Mouse (Mus musculus) adrenal gland, postnatal 4 days (tissue): ENCODE results near the gene Gm17304. TPM values are rescaled to one million over a fixed set of nuclear protein-coding genes. Genes with fewer than 3 reads are reported as not detected.

ENCODE experiments used
- DNase-seq, 2 experiments: peaks; one replicate each; pipeline ENCODE4 v3.0.0; 2021 to 2022; ENCODE audit warnings: low spot score in 2 of 2, mixed read lengths in 2 of 2
- total RNA-seq, 2 experiments: library from RNA; stranded (reverse); gene quantifications; 2 replicates each; pipeline ENCODE4 v1.2.3; 2021

Gene Gm17304
- total RNA-seq, 2 experiments from 2014 or later = not detected

DNA sequence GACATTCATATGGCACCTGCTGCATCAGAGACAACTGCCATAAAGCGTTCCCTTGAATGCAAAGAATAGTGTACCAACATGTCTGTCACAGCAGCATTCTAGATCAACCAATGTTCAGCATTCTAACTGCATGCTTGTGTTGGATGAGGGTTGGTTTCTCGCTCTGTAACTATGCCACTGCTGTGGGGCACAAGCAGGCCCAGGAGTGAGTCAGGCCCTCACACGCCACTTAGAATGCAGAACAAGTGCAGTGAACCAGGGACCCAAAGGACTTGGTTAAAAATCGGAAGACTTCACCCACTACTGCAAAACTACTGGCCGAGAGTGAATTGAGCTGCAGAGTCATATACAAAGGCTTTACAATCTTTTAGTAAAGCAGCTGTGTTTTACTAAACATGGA is 13.3 kb downstream of the Gm17304 start:
- no peak for DNase-seq

DNA sequence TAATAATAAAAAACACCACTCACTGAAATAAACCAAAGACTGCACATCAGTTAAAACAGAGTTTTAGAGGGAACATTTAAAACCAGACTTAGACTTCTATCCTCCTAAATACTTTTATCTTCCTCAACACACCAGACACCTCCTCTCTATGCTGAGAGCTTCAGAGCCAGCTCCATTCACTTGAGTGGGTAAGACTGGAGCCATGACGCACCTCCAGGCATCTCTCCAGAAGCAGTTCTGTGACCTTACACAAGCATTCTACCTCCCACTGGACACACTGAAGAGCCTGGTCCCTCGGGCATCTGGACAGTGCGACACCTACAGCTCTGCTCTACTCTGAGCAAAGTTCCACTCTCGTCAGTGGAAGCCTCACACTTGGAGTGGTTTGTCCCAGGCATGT is 14.4 kb downstream of the Gm17304 start:
- DNase-seq = no peak

DNA sequence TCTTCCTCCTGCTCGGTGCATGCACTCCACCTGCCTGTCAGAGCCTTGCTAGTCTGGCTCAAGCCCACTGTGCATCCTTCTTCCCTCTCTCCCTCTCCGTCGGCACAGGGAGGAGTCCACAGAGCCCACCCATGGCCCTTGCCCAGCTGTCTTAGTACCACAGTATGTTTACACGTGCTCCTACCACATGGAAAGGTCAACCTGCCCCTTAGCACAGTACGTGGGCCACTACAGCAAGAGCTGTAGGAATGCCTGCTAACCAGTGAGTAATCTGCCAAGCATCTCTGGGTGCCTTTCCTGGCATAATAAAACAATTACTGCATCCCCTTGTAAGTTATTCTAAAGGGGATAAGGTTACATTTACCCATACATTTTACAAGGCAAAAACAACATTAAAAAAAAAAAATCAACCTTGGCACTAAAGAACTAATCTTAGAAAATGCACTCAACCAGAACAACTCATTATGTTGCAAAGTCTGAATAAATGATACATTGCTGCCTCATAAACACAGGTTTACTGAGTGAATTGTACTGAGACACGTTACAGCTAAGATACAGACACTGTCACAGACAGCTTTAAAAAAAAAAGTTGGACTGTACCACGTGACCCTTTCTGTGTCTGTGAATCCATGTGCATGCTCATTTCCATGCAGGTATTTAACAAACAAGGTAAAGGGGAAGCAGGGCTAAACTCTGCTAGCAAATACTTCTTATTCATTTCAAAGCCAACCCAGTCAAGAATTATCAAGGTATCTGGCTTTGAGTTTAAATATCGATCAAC is 19.7 kb downstream of the Gm17304 start:
- no peak for DNase-seq

DNA sequence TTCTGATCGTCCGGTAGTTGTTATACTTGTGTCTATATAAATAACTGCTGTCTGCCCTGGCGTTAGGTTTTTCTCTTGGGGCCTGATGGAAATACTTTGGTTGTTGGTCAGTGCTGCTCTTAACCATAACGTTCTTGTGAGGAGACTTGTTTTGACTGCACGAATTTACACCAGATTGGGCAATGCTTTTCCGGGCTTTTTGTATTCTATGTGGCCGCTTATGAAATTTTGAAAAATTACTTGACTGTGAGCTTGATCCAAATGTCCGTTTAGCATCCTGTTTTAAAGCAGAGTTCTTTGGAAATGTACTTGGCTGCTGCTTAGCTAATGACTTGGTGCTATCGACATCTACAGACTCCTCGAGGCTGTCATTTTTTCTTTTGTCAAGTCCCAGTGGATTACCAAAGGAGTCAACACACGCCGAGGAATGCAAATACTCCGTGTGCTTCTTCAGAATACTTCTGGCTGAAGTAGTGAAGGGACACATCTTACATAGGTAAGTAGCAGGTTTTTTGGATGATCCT is 27.6 kb downstream of the Gm17304 start:
- no peak for DNase-seq

DNA sequence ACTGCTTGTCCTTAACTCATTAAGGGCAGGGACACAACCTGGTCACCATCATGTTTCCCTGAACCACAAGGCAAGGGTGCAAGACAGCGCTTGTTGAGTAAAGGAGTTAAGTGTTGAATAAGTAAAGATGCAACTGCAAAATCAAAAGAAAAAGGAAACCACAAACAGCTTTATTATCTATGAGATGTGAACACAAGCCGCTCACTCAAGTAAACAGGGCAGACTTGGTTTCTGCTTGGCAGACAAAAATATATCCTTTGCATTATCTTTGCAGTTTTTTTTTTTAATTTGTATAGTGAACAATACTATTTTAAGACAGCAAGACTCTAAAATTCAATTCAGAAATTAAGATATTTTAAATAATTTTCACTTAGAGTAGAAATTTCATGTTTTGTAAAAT is 30.7 kb downstream of the Gm17304 start:
- DNase-seq = no peak

DNA sequence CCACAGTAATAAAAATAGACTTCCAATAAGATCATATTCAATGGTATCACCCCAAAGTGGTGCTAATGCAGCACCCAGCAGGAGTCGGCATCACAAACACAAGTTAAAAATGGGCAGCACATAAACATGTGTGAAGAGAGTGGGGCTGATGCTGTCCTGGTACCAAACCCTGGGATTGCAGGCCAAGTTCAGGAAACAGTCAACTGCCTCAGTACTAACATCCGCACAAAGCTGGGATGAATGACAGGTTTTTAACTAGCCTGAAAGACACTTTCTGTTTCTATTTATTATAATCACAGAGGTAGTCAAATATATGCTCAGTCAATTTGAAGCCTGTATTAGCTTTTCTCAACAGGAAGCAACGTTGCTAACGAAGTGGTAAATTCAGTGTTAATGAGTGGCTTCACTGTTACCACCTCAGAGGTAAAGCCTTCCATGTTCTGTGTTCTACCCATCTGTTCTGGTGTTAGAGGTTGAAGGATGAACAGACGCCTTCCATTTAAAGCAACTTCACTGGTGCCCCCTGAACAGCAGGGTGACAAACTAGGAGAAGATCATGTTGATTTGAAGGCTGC is 31.4 kb downstream of the Gm17304 start:
- no peak for DNase-seq

DNA sequence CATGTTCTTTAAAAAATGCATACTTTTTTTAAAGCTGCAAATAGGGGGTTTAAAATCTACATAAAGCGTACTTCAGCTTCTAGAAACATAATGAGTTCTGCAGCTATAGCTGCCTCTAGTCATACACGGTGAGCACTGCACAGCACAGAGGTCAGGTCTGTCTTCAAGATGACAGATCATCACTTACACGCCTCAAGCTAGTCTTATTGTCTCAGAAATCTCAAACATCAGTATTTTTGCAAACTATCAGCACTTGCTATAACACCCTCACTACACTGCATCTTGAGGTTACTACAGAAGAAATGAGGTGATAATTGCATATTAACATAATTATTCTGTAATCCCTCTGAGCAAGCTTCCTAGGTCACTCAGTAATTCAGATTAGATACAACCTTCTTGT is 33.0 kb downstream of the Gm17304 start:
- DNase-seq = no peak

DNA sequence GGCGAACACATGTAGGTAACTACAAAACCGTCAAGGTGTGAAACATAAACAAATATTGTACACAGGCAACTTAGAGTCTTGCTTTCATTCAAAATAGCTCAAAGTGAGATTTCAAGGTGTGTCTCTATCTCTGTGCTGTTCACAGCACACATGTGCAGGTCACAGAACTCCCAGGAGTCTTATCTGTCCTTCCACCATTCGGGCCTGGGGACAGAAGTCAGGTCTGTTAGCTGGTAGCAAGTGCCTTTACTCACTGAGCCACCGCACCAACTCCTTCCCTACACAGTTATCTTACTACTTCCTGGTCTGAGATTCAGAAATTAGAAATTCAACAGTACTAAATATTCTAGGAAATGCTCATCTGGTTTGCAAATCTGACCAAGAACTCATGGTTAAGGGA is 34.5 kb downstream of the Gm17304 start:
- no peak for DNase-seq

DNA sequence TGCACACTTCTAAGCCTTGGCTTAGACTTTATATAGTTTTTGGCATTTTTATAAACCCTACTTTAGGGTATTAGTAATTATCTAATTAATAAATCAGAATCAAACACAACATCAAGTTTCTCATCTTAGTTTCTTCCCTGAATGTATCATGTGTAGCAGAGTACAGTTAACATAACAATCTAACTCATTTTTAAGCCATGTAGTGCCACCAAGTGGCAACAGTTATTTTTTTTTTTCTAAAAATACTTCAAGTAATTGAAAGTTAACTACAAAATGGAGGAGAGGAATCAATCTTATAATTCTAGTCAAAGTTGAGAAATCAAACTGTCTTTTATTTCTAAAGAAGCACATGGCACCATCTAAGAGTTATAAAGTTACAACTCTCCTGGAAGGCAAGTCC is 40.5 kb downstream of the Gm17304 start:
- DNase-seq = no peak

DNA sequence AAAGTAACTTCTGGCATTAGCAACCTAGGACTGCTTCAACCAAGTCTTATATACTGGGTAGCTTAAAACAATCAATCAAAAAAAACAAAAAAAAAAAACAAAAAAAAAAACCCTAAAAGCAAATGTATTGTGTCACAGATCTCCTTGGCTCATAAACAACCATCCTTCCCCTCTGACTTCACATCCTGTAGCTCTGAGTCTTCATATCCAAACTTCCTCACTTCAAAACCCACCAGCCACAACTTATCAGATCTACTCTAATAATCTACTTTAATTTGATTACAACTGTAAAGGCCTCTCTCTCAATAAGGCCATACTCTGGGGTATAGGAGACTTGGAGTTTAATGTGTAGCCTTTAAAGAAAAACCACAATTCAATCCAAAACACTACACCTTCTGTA is 41.1 kb downstream of the Gm17304 start:
- no peak for DNase-seq

DNA sequence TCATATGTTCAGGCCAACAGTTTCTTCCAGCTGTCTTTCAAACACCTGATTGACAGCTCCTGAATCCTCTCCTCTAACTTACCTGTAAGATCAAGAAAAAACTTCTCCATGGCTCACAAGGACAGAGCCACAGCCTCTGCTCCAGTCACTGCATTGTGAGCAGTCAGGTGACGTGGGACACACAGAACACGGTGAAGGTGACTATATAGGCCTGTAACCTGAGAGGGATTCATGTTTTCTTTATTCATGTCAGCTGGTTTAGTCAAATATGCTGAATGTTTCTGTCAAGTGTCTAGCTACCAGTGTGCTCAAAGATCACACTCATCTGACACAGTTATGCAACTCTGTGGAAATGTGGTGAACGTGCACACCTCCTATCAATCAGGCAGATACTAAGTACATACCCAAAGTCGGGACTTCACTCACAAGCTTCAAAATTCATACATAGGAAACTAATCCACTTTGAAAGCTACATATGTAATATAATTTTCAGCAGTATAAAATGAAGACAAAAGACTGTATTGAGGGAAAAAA is 43.4 kb downstream of the Gm17304 start:
- no peak for DNase-seq

DNA sequence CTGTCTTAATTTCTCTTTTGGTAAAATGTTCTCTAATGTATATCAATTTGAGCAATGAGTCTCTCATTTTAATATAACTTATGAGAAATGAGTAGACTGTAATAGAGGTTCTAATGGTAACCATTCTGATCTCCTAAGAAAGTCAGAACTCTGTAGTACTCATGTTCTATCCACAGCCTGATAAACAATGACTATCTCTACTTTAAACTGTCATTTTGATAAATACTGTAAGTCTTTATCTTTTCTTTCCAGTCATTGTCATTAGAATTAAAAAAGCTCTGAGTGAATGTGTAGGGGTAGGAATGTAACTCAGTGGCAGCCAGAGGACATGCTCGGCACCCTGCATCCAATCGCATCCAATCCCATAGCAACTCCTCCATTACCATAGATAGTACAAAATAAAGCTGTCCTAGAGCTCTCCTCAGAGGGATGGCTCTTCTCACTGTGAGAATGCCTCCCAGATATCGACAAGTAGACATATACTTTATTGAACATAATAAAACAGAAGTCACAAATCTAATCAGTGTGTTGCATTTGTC is 44.0 kb downstream of the Gm17304 start:
- DNase-seq = no peak

Other genes with a start within 250 kb of the Gm17304 start
- gene Barhl2, start 150.9 kb upstream of the Gm17304 start, total RNA-seq = not detected
- 10 to 100 TPM; 91.2 to 93.8 TPM for gene Zfp644, start 88.2 kb downstream of the Gm17304 start, total RNA-seq